Comparison of ENCODE assay signal across 19 mouse cellular contexts in the genomic region with DNA sequence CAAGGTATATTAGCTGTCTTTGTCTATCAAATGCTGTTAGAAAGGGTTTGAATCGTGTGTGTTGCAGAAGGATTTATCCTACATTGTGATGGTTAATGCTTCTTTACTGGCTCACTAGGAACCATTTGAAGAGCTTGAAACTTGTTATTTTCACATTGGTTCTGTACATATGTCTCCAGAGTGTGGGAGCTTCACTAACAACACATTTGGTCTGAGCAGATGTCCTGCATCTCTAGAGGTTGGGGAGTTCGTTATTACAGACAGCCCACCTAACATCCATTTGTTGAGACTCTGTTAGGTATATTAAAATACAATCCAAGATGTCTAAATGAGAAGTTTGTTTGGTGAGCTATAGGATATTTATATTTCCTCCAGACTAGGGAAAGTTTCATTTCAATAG.
DNase-seq lines count a peak whose midpoint lies in the region; TF ChIP-seq lines count a peak whose summit lies in the region.
"Had no signal": no experiment of that assay in that cellular context is flagged by ENCODE, and none has a peak within 500 bp of the region (broad histone marks: within the 10 kb centered on the region; RNA-seq: fewer than 3 reads in every experiment).

No protein-coding gene starts in this region.

- H3K4me3 ChIP-seq in layer of hippocampus, adult 2 months: no peak overlapping the region
- H3K4me3 ChIP-seq: embryonic facial prominence, embryonic 13.5 days; embryonic facial prominence, embryonic 15.5 days; erythroblast, embryonic 14.5 days; forebrain, embryonic 10.5 days; forebrain, embryonic 12.5 days had no signal

- peak; percentile 17 for DNase-seq in layer of hippocampus, adult 9-11 months
- no peak for DNase-seq in layer of hippocampus, adult 2 months (ENCODE audit: low spot score in 2 of 2)
- DNase-seq in brain, adult 2 months (ENCODE audit: low read depth, low spot score): peak; percentile 46
- peak; percentile 42 for DNase-seq in telencephalon, adult 2 months (ENCODE audit: low read depth, low spot score)
- no peak for DNase-seq in kidney, postnatal 25 days
- DNase-seq: adrenal gland, adult 2 months; adrenal gland, postnatal 10 days; adrenal gland, postnatal 25 days; cerebellum, adult 18-20 months; cerebellum, adult 8-10 months; cerebellum, adult 9-11 months; cerebellum, postnatal 14 days; cerebellum, postnatal 36 days; embryo, embryonic 11 days had no signal

- no peak for TF ChIP-seq CTCF in layer of hippocampus, adult 2 months (conservative IDR thresholded peaks at IDR 0.05)

- H3K27ac ChIP-seq in layer of hippocampus, adult 2 months: no peak overlapping the region
- H3K27ac ChIP-seq: embryonic facial prominence, embryonic 13.5 days; embryonic facial prominence, embryonic 15.5 days; forebrain, embryonic 10.5 days; forebrain, embryonic 12.5 days had no signal

Comparison
In these comparisons a context has a peak if more than half of its experiments do, and no peak if none do; other contexts are left out.
1. DNase-seq: peak in layer of hippocampus, adult 9-11 months (single experiment), brain, adult 2 months (single experiment) and telencephalon, adult 2 months (single experiment); none in layer of hippocampus, adult 2 months (0 of 2) and kidney, postnatal 25 days (0 of 2).